Mouse (Mus musculus) midbrain, postnatal 0 days (tissue): ENCODE measurements around the gene Tmem119. TPM values are rescaled to one million over a fixed set of nuclear protein-coding genes. Genes with fewer than 3 reads are reported as not detected.

ENCODE experiments used
- ATAC-seq: fragments of 200-750 bp; cut with Nextera tagmentation; 2 replicates; pipeline ENCODE4 v1.8.0; 2017; ENCODE audit warnings: moderate number of reproducible peaks, mild to moderate bottlenecking, moderate TSS enrichment, moderate library complexity; ENCODE audit not compliant: low FRiP score
- DNase-seq: peaks from one replicate; pipeline ENCODE4 v3.0.0-alpha.2; 2015; ENCODE audit warnings: low spot score
- H3K27ac ChIP-seq: fragments of 300-500 bp; sonication (generic); 2 replicates; pipeline ENCODE4 v1.5.1; 2014; ENCODE audit warnings: low read depth, mild to moderate bottlenecking, low read length, mixed read lengths
- H3K27me3 ChIP-seq: fragments of 300-500 bp; sonication (generic); 2 replicates; pipeline ENCODE4 v1.6.1; 2014; ENCODE audit warnings: low read length, control low read depth, mixed read lengths; ENCODE audit not compliant: insufficient read depth
- H3K36me3 ChIP-seq: fragments of 300-500 bp; sonication (generic); 2 replicates; pipeline ENCODE4 v1.6.1; 2014; ENCODE audit warnings: low read length, control low read depth, mixed read lengths; ENCODE audit not compliant: insufficient read depth
- H3K4me1 ChIP-seq: fragments of 300-500 bp; sonication (generic); 2 replicates; pipeline ENCODE4 v1.6.1; 2014; ENCODE audit warnings: mild to moderate bottlenecking, control low read depth, antibody characterized with exemption, low read length, mixed read lengths; ENCODE audit not compliant: insufficient read depth
- H3K4me2 ChIP-seq: fragments of 300-500 bp; sonication (generic); 2 replicates; pipeline ENCODE4 v1.6.1; 2014; ENCODE audit warnings: low read depth, mild to moderate bottlenecking, low read length, mixed read lengths; ENCODE audit not compliant: poor library complexity, severe bottlenecking
- H3K4me3 ChIP-seq: fragments of 300-500 bp; sonication (generic); 2 replicates; pipeline ENCODE4 v1.5.1; 2014; ENCODE audit warnings: low read depth, mild to moderate bottlenecking, low read length, moderate library complexity
- H3K9ac ChIP-seq: fragments of 300-500 bp; sonication (generic); replicated peaks from 2 replicates; pipeline ENCODE4 v1.6.1; 2014; ENCODE audit warnings: mild to moderate bottlenecking, low read length, moderate library complexity, mixed read lengths; ENCODE audit not compliant: poor library complexity, severe bottlenecking
- H3K9me3 ChIP-seq: fragments of 300-500 bp; sonication (generic); 2 replicates; pipeline ENCODE4 v1.6.1; 2016; ENCODE audit warnings: low read length, control low read depth
- CTCF ChIP-seq: IDR thresholded peaks from 2 replicates; pipeline ENCODE4 v1.5.1; 2016; ENCODE audit warnings: antibody characterized with exemption, mild to moderate bottlenecking
- WGBS: fragments of 180-500 bp; shearing (Covaris S2); extraction: QIAGEN DNeasy Blood & Tissue Kit; methylation state at CpG from one replicate; pipeline ENCODE4 v1.1.7; 2014; 5-methylcytosine and 5-hydroxymethylcytosine counted together
- polyA plus RNA-seq: library from polyadenylated mRNA; unstranded; fragments of >200 nt; fragmentation: Nextera tagmentation; extraction: Ambion mirVana; gene quantifications from 2 replicates; pipeline ENCODE4 v1.2.1, GENCODE M21; 2015
- total RNA-seq: library from RNA; depleted of rRNA; stranded (reverse); fragments of >200 nt; gene quantifications from 2 replicates; pipeline ENCODE4 v1.2.3, GENCODE M21; 2014

Tmem119 gene
- total and polyA plus RNA-seq, 2 experiments from 2014 or later: 5.9 to 10.1 TPM

DNA sequence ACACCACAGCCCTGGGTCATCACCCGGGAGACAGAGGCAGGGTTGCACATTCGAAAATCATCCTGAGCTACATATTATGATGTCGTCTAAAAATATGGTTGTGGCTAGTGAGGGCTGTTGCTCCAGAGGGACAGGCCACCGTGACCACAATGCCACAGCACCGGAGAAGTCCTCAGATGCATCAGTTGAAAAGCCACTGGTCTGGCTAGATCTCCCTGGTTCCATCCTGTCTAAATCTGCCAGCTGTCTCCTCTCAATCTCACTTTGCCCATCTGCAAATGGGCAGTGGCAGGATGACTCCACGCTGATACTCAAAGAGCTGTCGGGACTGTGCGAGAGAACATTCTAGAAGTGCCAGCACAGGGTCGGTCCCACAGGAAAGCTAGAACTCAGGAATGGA, 1.8 kb downstream of the Tmem119 start:
- TF ChIP-seq CTCF: no peak
- Histone ChIP-seq H3K9ac (no peak overlapping the region), H3K4me1 (no peaks in the 10 kb centered on the region), H3K27me3 (no peaks in the 10 kb centered on the region), H3K4me2 (no peak overlapping the region), H3K27ac (no peak overlapping the region), H3K36me3 (no peaks in the 10 kb centered on the region), H3K9me3 (no peaks in the 10 kb centered on the region), H3K4me3 (no peak overlapping the region)
- WGBS: 89% methylated on average over 9 of the region's 9 CpGs
- ATAC-seq: no peak
- no peak for DNase-seq

DNA sequence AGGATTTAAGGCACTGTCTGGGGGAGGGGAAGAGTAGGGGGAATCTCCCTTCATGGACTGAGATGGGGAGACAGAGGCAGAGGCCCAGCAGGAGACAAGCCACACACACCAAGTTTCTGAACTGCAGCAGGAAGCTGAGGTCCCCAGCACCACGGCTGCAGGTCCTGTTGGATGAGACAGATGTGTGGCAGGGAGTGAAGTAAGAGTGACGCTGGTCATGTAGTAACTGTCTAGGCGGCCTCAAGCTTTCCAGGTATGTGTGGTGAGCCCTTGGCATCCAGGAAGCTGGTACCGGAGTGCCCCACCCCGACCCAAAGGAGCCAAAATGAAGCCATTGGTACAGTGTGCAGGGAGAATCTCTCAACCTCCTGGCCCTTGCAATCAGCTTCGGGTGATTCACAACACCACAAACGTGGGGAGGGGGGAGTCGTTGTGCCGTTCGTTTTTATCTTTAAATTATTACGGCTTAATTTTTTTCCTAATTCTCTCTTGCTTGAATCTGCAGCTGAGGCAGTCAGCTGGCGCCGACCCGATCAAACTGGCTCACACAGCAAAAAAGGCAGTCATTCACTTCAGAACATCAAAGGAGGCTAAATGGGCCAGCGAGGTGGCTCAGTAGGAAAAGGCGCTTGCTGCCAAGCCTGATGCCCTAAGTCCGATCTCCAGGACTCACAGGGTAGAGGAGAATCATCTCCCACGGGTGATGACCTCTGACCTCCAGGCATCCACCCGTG, 3.0 kb downstream of the Tmem119 start:
- no peak for TF ChIP-seq CTCF
- H3K4me3 ChIP-seq: no peak overlapping the region
- no peaks in the 10 kb centered on the region for H3K36me3 ChIP-seq
- H3K4me2 ChIP-seq: no peak overlapping the region
- no peaks in the 10 kb centered on the region for H3K9me3 ChIP-seq
- H3K4me1 ChIP-seq: no peaks in the 10 kb centered on the region
- H3K9ac ChIP-seq: no peak overlapping the region
- 0 out of 2 replicates have a peak, but pooled peaks have one; percentile 10 for ATAC-seq
- 14% methylated on average over 19 of the region's 19 CpGs for WGBS
- DNase-seq: no peak
- H3K27ac ChIP-seq: no peak overlapping the region
- H3K27me3 ChIP-seq: no peaks in the 10 kb centered on the region

DNA sequence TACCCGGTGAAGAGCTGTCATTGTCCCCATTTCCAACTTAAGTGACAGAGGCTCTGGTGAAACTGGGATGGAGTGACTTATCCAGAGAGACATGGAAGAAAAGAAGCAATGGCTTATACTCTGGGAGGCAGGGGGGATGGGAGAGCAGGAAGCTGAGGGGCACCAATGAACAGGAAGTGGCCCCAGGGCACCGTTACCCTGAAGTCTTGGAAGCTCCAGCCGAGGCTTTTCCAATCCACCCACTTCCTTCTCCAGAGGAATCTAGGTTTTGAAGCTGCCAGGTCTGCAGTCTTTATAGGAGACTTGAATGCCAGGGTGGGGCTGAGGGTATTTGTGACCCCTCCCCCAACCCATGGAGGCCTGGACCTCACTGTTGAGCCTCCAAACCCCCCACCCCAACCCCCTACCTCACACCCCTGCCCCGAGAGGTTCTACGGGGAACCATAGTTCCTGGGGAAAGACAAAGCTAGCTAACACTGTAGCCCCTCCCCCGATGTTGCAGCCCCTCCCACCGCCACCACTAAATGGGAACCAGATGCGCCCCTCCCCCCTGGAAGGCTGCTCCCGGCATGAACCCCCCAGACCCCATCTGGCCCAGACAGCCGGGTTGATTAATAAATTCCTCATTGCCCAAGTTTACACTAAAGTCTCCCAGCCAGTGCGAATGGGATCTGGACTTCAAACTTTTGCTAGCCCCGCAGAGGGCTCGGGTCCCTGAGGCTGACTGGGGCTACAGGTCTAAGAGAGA, 3.7 kb downstream of the Tmem119 start:
- H3K36me3 ChIP-seq: no peaks in the 10 kb centered on the region
- no peak overlapping the region for H3K4me3 ChIP-seq
- H3K9ac ChIP-seq: no peak overlapping the region
- TF ChIP-seq CTCF: no peak
- H3K27me3 ChIP-seq: no peaks in the 10 kb centered on the region
- no peaks in the 10 kb centered on the region for H3K4me1 ChIP-seq
- no peak overlapping the region for H3K4me2 ChIP-seq
- ATAC-seq (no peak), DNase-seq (no peak)
- 10% methylated on average over 12 of the region's 13 CpGs for WGBS
- H3K9me3 ChIP-seq: no peaks in the 10 kb centered on the region
- H3K27ac ChIP-seq: no peak overlapping the region

DNA sequence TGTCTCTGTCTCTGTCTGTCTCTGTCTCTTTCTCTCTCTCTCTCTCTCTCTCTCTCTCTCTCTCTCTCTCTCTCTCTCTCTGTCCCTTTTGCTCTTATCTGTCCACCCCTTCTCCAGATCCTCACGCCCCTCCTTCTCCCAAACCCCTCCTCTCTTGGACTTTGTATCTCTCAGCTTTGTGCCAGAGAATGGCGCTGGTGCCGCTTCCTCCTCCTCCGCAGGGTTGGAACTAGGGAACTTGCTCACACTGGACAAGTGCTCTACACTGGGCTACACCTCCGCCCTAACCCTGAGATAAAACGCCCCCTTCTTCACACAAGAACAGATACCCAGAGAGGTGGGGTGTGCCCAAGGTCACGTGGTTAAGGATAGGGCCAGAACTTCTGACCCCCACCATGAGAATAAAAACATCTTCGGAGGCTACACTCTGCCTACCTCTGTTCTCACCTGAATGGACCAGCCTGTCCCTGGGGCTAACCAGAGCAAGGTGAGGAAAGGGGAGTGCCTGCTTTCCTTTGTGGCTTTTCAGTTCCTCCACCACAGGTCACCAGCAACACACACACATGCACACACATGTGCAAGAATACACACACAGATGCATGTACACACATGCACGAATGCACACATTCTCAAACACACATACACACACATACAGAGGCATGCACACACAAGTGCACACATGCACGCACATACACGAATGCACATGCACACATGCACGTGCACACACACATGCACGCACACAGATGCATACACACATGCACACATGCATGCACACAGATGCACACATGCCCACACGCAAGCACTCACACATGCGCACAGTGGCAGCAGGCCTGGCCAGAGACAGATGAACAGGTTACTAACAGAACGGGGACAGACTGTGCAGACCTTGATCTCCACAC, 8.9 kb downstream of the Tmem119 start:
- Histone ChIP-seq H3K9ac (no peak overlapping the region), H3K36me3 (no peaks in the 10 kb centered on the region), H3K27ac (no peak overlapping the region), H3K4me2 (no peak overlapping the region), H3K4me3 (no peak overlapping the region), H3K4me1 (no peaks in the 10 kb centered on the region), H3K9me3 (no peaks in the 10 kb centered on the region), H3K27me3 (no peaks in the 10 kb centered on the region)
- DNase-seq: no peak
- WGBS: 82% methylated on average over 16 of the region's 16 CpGs
- no peak for TF ChIP-seq CTCF
- no peak for ATAC-seq

DNA sequence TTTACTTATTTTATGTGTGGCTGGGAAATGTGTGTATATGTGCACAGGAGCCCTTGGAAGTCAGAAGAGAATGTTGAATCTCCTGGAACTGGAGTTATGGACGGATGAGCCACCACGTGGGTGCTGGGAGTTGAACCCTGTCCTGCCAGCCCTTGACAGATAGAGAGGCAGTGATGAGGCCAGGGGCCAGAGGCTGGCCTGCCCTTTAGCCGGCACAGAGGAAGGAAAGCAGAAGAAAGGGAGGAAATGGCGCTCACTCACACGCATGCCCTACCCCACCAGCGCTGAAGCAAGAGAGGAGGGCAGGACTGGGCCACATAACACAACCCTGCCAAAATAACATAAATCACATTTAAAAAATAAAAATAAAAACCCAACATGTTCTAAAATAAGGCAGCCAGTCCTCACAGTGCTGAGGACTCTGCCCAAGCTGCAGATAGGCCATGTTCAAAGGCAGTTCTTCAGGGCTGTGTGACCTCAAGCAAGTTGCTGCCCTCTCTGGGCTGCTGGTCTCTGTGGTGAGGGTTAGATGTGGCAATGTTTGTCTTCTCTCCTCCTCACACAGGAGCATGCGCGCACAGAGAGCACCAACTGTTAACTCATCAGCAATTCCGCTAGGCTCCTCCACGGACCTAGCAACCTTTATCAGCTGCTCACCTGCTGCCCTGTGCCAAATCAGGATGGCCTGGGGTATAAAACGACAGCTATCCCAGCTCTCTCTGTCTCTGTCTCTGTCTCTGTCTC, 9.7 kb downstream of the Tmem119 start:
- DNase-seq (no peak), ATAC-seq (no peak)

More for the DNA sequence above, 9.7 kb downstream of the Tmem119 start:
- no peak for TF ChIP-seq CTCF
- Histone ChIP-seq H3K4me2 (no peak overlapping the region), H3K27ac (no peak overlapping the region), H3K4me3 (no peak overlapping the region), H3K27me3 (no peaks in the 10 kb centered on the region), H3K9ac (no peak overlapping the region), H3K36me3 (no peaks in the 10 kb centered on the region), H3K4me1 (no peaks in the 10 kb centered on the region), H3K9me3 (no peaks in the 10 kb centered on the region)
- WGBS: 72% methylated on average over 11 of the region's 11 CpGs
